Mouse (Mus musculus) lung, adult 2 months (tissue): ENCODE results near the gene Ptpn1.

ENCODE experiments used
- CTCF ChIP-seq: fragments of 200-500 bp; IDR thresholded peaks from 2 replicates; pipeline ENCODE4 v1.5.1; 2011; ENCODE audit warnings: mild to moderate bottlenecking, low read length, control low read depth; ENCODE audit not compliant: insufficient read depth
- POLR2A ChIP-seq: fragments of 200-500 bp; IDR thresholded peaks from 2 replicates; pipeline ENCODE4 v1.6.1; 2011; ENCODE audit warnings: low read depth, mild to moderate bottlenecking, control low read depth, low read length, borderline replicate concordance; ENCODE audit errors: extremely low read depth

DNA sequence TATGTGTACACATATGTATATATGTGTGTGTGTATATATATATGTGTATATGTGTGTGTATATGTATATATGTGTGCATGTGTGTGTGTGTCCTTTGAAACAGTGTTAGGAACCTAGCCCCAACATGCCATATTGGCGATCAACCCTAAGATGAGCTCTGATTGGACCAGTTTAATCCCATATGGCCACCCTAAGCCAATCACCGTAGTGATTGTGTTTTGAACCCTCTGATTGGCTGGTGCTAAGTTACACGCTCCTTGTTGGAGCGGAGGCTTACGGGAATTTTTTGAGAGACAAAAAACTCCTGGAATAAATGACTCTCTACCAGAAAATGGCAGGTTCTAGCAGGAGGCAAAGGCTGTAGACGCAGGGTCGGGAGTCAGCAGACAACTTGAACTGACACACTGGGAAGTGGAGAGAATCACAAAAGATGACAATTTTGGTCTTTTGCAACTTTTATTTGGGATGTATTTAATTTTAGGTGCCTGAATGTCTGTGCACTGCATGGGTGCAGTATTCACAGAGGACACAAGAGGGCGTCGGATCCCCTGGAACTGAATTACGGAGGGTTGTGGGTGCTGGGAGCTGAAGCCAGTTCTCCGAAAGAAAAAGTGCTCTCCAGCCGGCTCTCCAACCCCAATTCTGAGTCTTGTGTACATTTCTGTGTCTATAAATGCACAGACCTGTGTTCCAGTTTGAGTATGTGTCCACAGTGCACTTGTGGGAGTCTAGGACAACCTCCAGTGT lies 27.1 kb upstream of the Ptpn1 start:
- TF ChIP-seq CTCF, result 0 out of 2 replicates have a peak, but pooled peaks have one; percentile 10
- no peak for TF ChIP-seq POLR2A
